Mouse (Mus musculus): Measurements from ENCODE around the gene Tmem160. TPM values are rescaled to one million over a fixed set of nuclear protein-coding genes. Genes with fewer than 3 reads are reported as not detected.

Gene Tmem160
- polyA plus RNA-seq, 1 experiment from 2014 or later: 23.6 TPM

- WGBS (ENCODE audit: insufficient replicate concordance): 60% methylated on average over 8 of the region's 8 CpGs
- peak; percentile 79 for ATAC-seq (ENCODE audit: low read depth)
- H3K27me3 ChIP-seq (ENCODE audit: control insufficient read depth, insufficient read depth, low read depth, low read length): no peaks in the 10 kb centered on the region
- peaks cover 14% of the 10 kb centered on the region for H3K36me3 ChIP-seq (ENCODE audit: control insufficient read depth, insufficient read depth)
- H3K4me1 ChIP-seq (ENCODE audit: control insufficient read depth, low read depth, low read length): peaks cover 44% of the 10 kb centered on the region
- H3K9me3 ChIP-seq (replicated peaks; ENCODE audit: control insufficient read depth, low read length): no peaks in the 10 kb centered on the region
- no peak overlapping the region; the same call in 1 of the 2 replicates for H3K9ac ChIP-seq (ENCODE audit: low read depth, low read length)
- H3K4me3 ChIP-seq (ENCODE audit: low read depth, low read length): no peak overlapping the region
- H3K27ac ChIP-seq (ENCODE audit: low read length): peak overlapping the region; percentile 58
- 0 out of 2 replicates have a peak overlapping the region, but pooled peaks have one; percentile 1 for H3K4me2 ChIP-seq (ENCODE audit: low read depth, low read length)
Observed at GRCm38 (mm10) chr7:16412220-16412896, 40.2 kb upstream of the Tmem160 start.

GRCm38 (mm10) chr7:16412930-16413329, 39.6 kb upstream of the Tmem160 start:
- H3K4me1 ChIP-seq (ENCODE audit: control insufficient read depth, low read depth, low read length): peaks cover 40% of the 10 kb centered on the region
- WGBS (ENCODE audit: insufficient replicate concordance): 93% methylated on average over 2 of the region's 2 CpGs
- peak overlapping the region; percentile 58 for H3K27ac ChIP-seq (ENCODE audit: low read length)
- no peak overlapping the region for H3K4me3 ChIP-seq (ENCODE audit: low read depth, low read length)
- H3K9ac ChIP-seq (ENCODE audit: low read depth, low read length): no peak overlapping the region
- peaks cover 20% of the 10 kb centered on the region for H3K36me3 ChIP-seq (ENCODE audit: control insufficient read depth, insufficient read depth)
- H3K4me2 ChIP-seq (ENCODE audit: low read depth, low read length): no peak overlapping the region
- H3K9me3 ChIP-seq (replicated peaks; ENCODE audit: control insufficient read depth, low read length): no peaks in the 10 kb centered on the region
- H3K27me3 ChIP-seq (ENCODE audit: control insufficient read depth, insufficient read depth, low read depth, low read length): no peaks in the 10 kb centered on the region
- no peak for ATAC-seq (ENCODE audit: low read depth)

- Histone ChIP-seq H3K9ac (ENCODE audit: low read depth, low read length) (no peak overlapping the region), H3K27ac (ENCODE audit: low read length) (no peak overlapping the region)
Observed at GRCm38 (mm10) chr7:16415426-16415825, 37.2 kb upstream of the Tmem160 start.

GRCm38 (mm10) chr7:16417141-16417771, 35.3 kb upstream of the Tmem160 start:
- no peak for ATAC-seq (ENCODE audit: low read depth)
- Histone ChIP-seq H3K9ac (ENCODE audit: low read depth, low read length) (no peak overlapping the region), H3K9me3 (replicated peaks; ENCODE audit: control insufficient read depth, low read length) (no peaks in the 10 kb centered on the region), H3K4me3 (ENCODE audit: low read depth, low read length) (no peak overlapping the region), H3K27me3 (ENCODE audit: control insufficient read depth, insufficient read depth, low read depth, low read length) (no peaks in the 10 kb centered on the region), H3K4me1 (ENCODE audit: control insufficient read depth, low read depth, low read length) (peaks cover 26% of the 10 kb centered on the region), H3K4me2 (ENCODE audit: low read depth, low read length) (no peak overlapping the region), H3K27ac (ENCODE audit: low read length) (peak overlapping the region; percentile 20; the same call in 1 of the 2 replicates), H3K36me3 (ENCODE audit: control insufficient read depth, insufficient read depth) (peaks cover 60% of the 10 kb centered on the region)
- 83% methylated on average over 10 of the region's 10 CpGs for WGBS (ENCODE audit: insufficient replicate concordance)

More at GRCm38 (mm10) chr7:16415426-16415825, 37.2 kb upstream of the Tmem160 start:
- peaks cover 39% of the 10 kb centered on the region for H3K4me1 ChIP-seq (ENCODE audit: control insufficient read depth, low read depth, low read length)
- peaks cover 42% of the 10 kb centered on the region for H3K36me3 ChIP-seq (ENCODE audit: control insufficient read depth, insufficient read depth)
- no peak overlapping the region for H3K4me2 ChIP-seq (ENCODE audit: low read depth, low read length)
- 84% methylated on average over 3 of the region's 3 CpGs for WGBS (ENCODE audit: insufficient replicate concordance)
- no peak overlapping the region for H3K4me3 ChIP-seq (ENCODE audit: low read depth, low read length)
- H3K27me3 ChIP-seq (ENCODE audit: control insufficient read depth, insufficient read depth, low read depth, low read length): no peaks in the 10 kb centered on the region
- H3K9me3 ChIP-seq (replicated peaks; ENCODE audit: control insufficient read depth, low read length): no peaks in the 10 kb centered on the region
- no peak for ATAC-seq (ENCODE audit: low read depth)

- H3K27me3 ChIP-seq (ENCODE audit: control insufficient read depth, insufficient read depth, low read depth, low read length): no peaks in the 10 kb centered on the region
- no peak for ATAC-seq (ENCODE audit: low read depth)
- 0 out of 2 replicates have a peak overlapping the region, but pooled peaks have one; percentile 6 for H3K27ac ChIP-seq (ENCODE audit: low read length)
- H3K9me3 ChIP-seq (replicated peaks; ENCODE audit: control insufficient read depth, low read length): no peaks in the 10 kb centered on the region
- H3K4me2 ChIP-seq (ENCODE audit: low read depth, low read length): no peak overlapping the region
- no peak overlapping the region for H3K9ac ChIP-seq (ENCODE audit: low read depth, low read length)
- peaks cover 70% of the 10 kb centered on the region for H3K36me3 ChIP-seq (ENCODE audit: control insufficient read depth, insufficient read depth)
- 80% methylated on average over 5 of the region's 5 CpGs for WGBS (ENCODE audit: insufficient replicate concordance)
- no peak overlapping the region for H3K4me3 ChIP-seq (ENCODE audit: low read depth, low read length)
- H3K4me1 ChIP-seq (ENCODE audit: control insufficient read depth, low read depth, low read length): peaks cover 18% of the 10 kb centered on the region
Observed at GRCm38 (mm10) chr7:16418713-16419112, 33.9 kb upstream of the Tmem160 start.

GRCm38 (mm10) chr7:16420493-16421118, 32.0 kb upstream of the Tmem160 start:
- Histone ChIP-seq H3K4me3 (ENCODE audit: low read depth, low read length) (no peak overlapping the region), H3K9me3 (replicated peaks; ENCODE audit: control insufficient read depth, low read length) (no peaks in the 10 kb centered on the region), H3K27me3 (ENCODE audit: control insufficient read depth, insufficient read depth, low read depth, low read length) (no peaks in the 10 kb centered on the region), H3K4me1 (ENCODE audit: control insufficient read depth, low read depth, low read length) (peaks cover 8% of the 10 kb centered on the region), H3K9ac (ENCODE audit: low read depth, low read length) (no peak overlapping the region), H3K36me3 (ENCODE audit: control insufficient read depth, insufficient read depth) (peaks cover 89% of the 10 kb centered on the region), H3K27ac (ENCODE audit: low read length) (no peak overlapping the region), H3K4me2 (ENCODE audit: low read depth, low read length) (no peak overlapping the region)
- 0 out of 2 replicates have a peak, but pooled peaks have one; percentile 17 for ATAC-seq (ENCODE audit: low read depth)
- WGBS (ENCODE audit: insufficient replicate concordance): 86% methylated on average over 8 of the region's 8 CpGs

- WGBS (ENCODE audit: insufficient replicate concordance): 82% methylated on average over 18 of the region's 18 CpGs
- no peaks in the 10 kb centered on the region for H3K9me3 ChIP-seq (replicated peaks; ENCODE audit: control insufficient read depth, low read length)
- H3K36me3 ChIP-seq (ENCODE audit: control insufficient read depth, insufficient read depth): peaks cover 93% of the 10 kb centered on the region
- ATAC-seq (ENCODE audit: low read depth): no peak
- H3K4me2 ChIP-seq (ENCODE audit: low read depth, low read length): no peak overlapping the region
- no peaks in the 10 kb centered on the region for H3K27me3 ChIP-seq (ENCODE audit: control insufficient read depth, insufficient read depth, low read depth, low read length)
- H3K4me1 ChIP-seq (ENCODE audit: control insufficient read depth, low read depth, low read length): peaks cover 5% of the 10 kb centered on the region
- H3K27ac ChIP-seq (ENCODE audit: low read length): no peak overlapping the region
- H3K4me3 ChIP-seq (ENCODE audit: low read depth, low read length): no peak overlapping the region
- H3K9ac ChIP-seq (ENCODE audit: low read depth, low read length): no peak overlapping the region
Observed at GRCm38 (mm10) chr7:16422222-16422856, 30.2 kb upstream of the Tmem160 start.

GRCm38 (mm10) chr7:16423731-16424130, 28.8 kb upstream of the Tmem160 start:
- WGBS (ENCODE audit: insufficient replicate concordance): 88% methylated on average over 9 of the region's 9 CpGs
- Histone ChIP-seq H3K27ac (ENCODE audit: low read length) (no peak overlapping the region), H3K36me3 (ENCODE audit: control insufficient read depth, insufficient read depth) (peaks cover 93% of the 10 kb centered on the region), H3K9ac (ENCODE audit: low read depth, low read length) (no peak overlapping the region), H3K4me3 (ENCODE audit: low read depth, low read length) (no peak overlapping the region), H3K27me3 (ENCODE audit: control insufficient read depth, insufficient read depth, low read depth, low read length) (no peaks in the 10 kb centered on the region), H3K4me2 (ENCODE audit: low read depth, low read length) (no peak overlapping the region), H3K9me3 (replicated peaks; ENCODE audit: control insufficient read depth, low read length) (no peaks in the 10 kb centered on the region), H3K4me1 (ENCODE audit: control insufficient read depth, low read depth, low read length) (peaks cover 3% of the 10 kb centered on the region)
- ATAC-seq (ENCODE audit: low read depth): no peak

All from liver, embryonic 16.5 days (tissue).